ENCODE assay signal across 9 mouse cellular contexts in genomic region chr10:96646024-96646866, GRCm38 (mm10). TPM values are rescaled to one million over a fixed set of nuclear protein-coding genes. Genes with fewer than 3 reads are reported as not detected.
A peak's percentile ranks its signal among the peaks of the same experiment; 100 is the strongest.
DNase-seq lines count a peak whose midpoint lies in the region; ATAC-seq lines count a peak whose summit lies in the region.
"Had no signal": no experiment of that assay in that cellular context is flagged by ENCODE, and none has a peak within 500 bp of the region (broad histone marks: within the 10 kb centered on the region; RNA-seq: fewer than 3 reads in every experiment).

No protein-coding gene starts in this region.

- no peak overlapping the region for H3K27ac ChIP-seq in heart, embryonic 11.5 days (ENCODE audit: low read depth, low read length)
- peak overlapping the region; percentile 71 for H3K27ac ChIP-seq in embryonic facial prominence, embryonic 10.5 days (replicated peaks)
- peak overlapping the region; percentile 89 for H3K27ac ChIP-seq in hindbrain, embryonic 11.5 days (ENCODE audit: low read depth, low read length)

- no peaks in the 10 kb centered on the region for H3K27me3 ChIP-seq in heart, embryonic 11.5 days (ENCODE audit: control insufficient read depth, insufficient read depth, low read length)
- H3K27me3 ChIP-seq in embryonic facial prominence, embryonic 10.5 days (replicated peaks; ENCODE audit: low read depth, poor library complexity, severe bottlenecking): no peaks in the 10 kb centered on the region
- H3K27me3 ChIP-seq in hindbrain, embryonic 11.5 days (ENCODE audit: control insufficient read depth, insufficient read depth, low read length): no peaks in the 10 kb centered on the region
- H3K27me3 ChIP-seq: CH12.LX had no signal

- H3K9ac ChIP-seq in heart, embryonic 11.5 days (ENCODE audit: low read depth, low read length): no peak overlapping the region
- peak overlapping the region; percentile 31; the same call in 1 of the 2 replicates for H3K9ac ChIP-seq in hindbrain, embryonic 11.5 days (ENCODE audit: low read depth, low read length)

- no peak for DNase-seq in heart, postnatal 25 days (ENCODE audit: low spot score)
- peak; percentile 43 for DNase-seq in embryonic facial prominence, embryonic 10.5 days (ENCODE audit: low spot score)
- DNase-seq in hindbrain, embryonic 11.5 days (ENCODE audit: low spot score): peak; percentile 75
- peak; percentile 56 to 74 for DNase-seq in layer of hippocampus, postnatal 14 days (ENCODE audit: low spot score in 2 of 2)
- DNase-seq in lung, postnatal 14 days: peak; percentile 32
- DNase-seq in right cerebral cortex, adult 18-20 months: peak; percentile 23
- no peak for DNase-seq in urinary bladder, postnatal 4 days (ENCODE audit: low spot score in 2 of 2)

- no peak for ATAC-seq in heart, embryonic 11.5 days (replicated peaks; ENCODE audit: insufficient number of reproducible peaks, low FRiP score, low TSS enrichment)
- ATAC-seq in hindbrain, embryonic 11.5 days (ENCODE audit: low FRiP score): peak; percentile 97

- intact Hi-C loops in heart, postnatal 25 days (cut with DNase I): no loop called here

- H3K4me2 ChIP-seq in heart, embryonic 11.5 days: peak overlapping the region; percentile 50
- H3K4me2 ChIP-seq in hindbrain, embryonic 11.5 days (replicated peaks; ENCODE audit: low read depth, low read length): peak overlapping the region; percentile 29; the same call in 1 of the 2 replicates

- 0 out of 2 replicates have a peak overlapping the region, but pooled peaks have one; percentile 9 for H3K4me3 ChIP-seq in heart, embryonic 11.5 days (ENCODE audit: low read depth, low read length)
- H3K4me3 ChIP-seq in embryonic facial prominence, embryonic 10.5 days: peak overlapping the region; percentile 28; the same call in 1 of the 2 replicates
- no peak overlapping the region for H3K4me3 ChIP-seq in hindbrain, embryonic 11.5 days (ENCODE audit: low read depth, low read length)

- peaks cover 7% of the 10 kb centered on the region for H3K4me1 ChIP-seq in heart, embryonic 11.5 days (ENCODE audit: control insufficient read depth, insufficient read depth, low read length)
- H3K4me1 ChIP-seq in embryonic facial prominence, embryonic 10.5 days: peaks cover 21% of the 10 kb centered on the region
- peaks cover 10% of the 10 kb centered on the region for H3K4me1 ChIP-seq in hindbrain, embryonic 11.5 days (replicated peaks; ENCODE audit: control insufficient read depth, insufficient read depth, low read length)

- no peaks in the 10 kb centered on the region for H3K36me3 ChIP-seq in heart, embryonic 11.5 days (ENCODE audit: control insufficient read depth, insufficient read depth, low read length)
- H3K36me3 ChIP-seq in embryonic facial prominence, embryonic 10.5 days (replicated peaks): no peaks in the 10 kb centered on the region
- no peaks in the 10 kb centered on the region for H3K36me3 ChIP-seq in hindbrain, embryonic 11.5 days (ENCODE audit: control insufficient read depth, insufficient read depth, low read length)

- H3K9me3 ChIP-seq in heart, embryonic 11.5 days (replicated peaks; ENCODE audit: control insufficient read depth, low read length): no peaks in the 10 kb centered on the region
- H3K9me3 ChIP-seq in embryonic facial prominence, embryonic 10.5 days: no peaks in the 10 kb centered on the region
- H3K9me3 ChIP-seq in hindbrain, embryonic 11.5 days (ENCODE audit: control insufficient read depth, low read length): no peaks in the 10 kb centered on the region

- WGBS in heart, embryonic 11.5 days (ENCODE audit: insufficient replicate concordance): 23% methylated on average over 13 of the region's 13 CpGs
- WGBS in embryonic facial prominence, embryonic 10.5 days: 26% methylated on average over 13 of the region's 13 CpGs
- 12% methylated on average over 13 of the region's 13 CpGs for WGBS in hindbrain, embryonic 11.5 days

RNA-seq across cellular contexts. Expression of gene Btg1, which starts 29.4 kb away (rescaled TPM):
- polyA plus RNA-seq in heart, embryonic 11.5 days (2014; fragmentation: Nextera tagmentation; extraction: Ambion mirVana): 35.2 and 36.6 TPM in 2 replicates
- total RNA-seq in heart, postnatal 25 days (2021): 10 to 100 TPM; 44.9 to 52.5 TPM
- polyA plus RNA-seq in embryonic facial prominence, embryonic 10.5 days (2016; fragmentation: Nextera tagmentation; extraction: Ambion mirVana): 23.2 and 29.7 TPM in 2 replicates
- 57.2 and 57.6 TPM in 2 replicates for polyA plus RNA-seq in hindbrain, embryonic 11.5 days (2014; fragmentation: Nextera tagmentation; extraction: Ambion mirVana)
- total RNA-seq in layer of hippocampus, postnatal 14 days (2021): 10 to 100 TPM; 38.1 to 38.6 TPM

Comparison
In these comparisons a context has a peak if more than half of its experiments do, and no peak if none do; other contexts are left out.
1. DNase-seq: peak in embryonic facial prominence, embryonic 10.5 days (single experiment), hindbrain, embryonic 11.5 days (single experiment), layer of hippocampus, postnatal 14 days (2 of 2), lung, postnatal 14 days (single experiment) and right cerebral cortex, adult 18-20 months (single experiment); none in heart, postnatal 25 days (single experiment) and urinary bladder, postnatal 4 days (0 of 2).